Mouse (Mus musculus) lung, postnatal 0 days (tissue): ENCODE measurements around the gene Glb1l.

Experiments used
- CTCF ChIP-seq: IDR thresholded peaks from 2 replicates; pipeline ENCODE4 v1.5.1; 2016; ENCODE audit warnings: antibody characterized with exemption, mild to moderate bottlenecking
- EP300 ChIP-seq: IDR thresholded peaks from 2 replicates; pipeline ENCODE4 v1.6.1; 2016; ENCODE audit warnings: antibody characterized with exemption, mild to moderate bottlenecking, control low read depth

DNA sequence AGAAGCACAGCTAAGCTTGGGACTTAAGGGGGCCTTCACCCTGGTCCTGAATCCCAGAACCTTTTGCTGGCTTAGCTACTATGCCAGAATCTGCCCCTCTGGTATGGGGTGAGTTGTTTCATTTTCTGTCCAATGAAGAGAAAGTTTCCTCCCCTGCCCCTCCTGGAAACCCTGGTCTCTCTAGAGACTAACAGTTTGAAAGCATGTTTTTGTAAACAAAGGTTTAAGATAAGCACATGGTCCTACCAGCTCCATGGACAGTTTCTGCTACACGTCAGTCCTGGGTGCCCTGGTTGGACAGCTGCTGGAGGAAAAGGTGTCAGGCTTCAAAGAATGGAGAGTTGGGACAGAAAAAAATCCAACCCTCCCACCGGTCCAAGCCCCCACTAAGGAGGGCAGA, 20.0 kb downstream of the Glb1l start:
- TF ChIP-seq CTCF = no peak
- no peak for TF ChIP-seq EP300
